11 mouse cellular contexts compared by ENCODE assay signal in genomic region chr6:135223786-135224416, GRCm38 (mm10). TPM values are rescaled to one million over a fixed set of nuclear protein-coding genes. Genes with fewer than 3 reads are reported as not detected.
A peak's percentile ranks its signal among the peaks of the same experiment; 100 is the strongest.
DNase-seq lines count a peak whose midpoint lies in the region; ATAC-seq and TF ChIP-seq lines count a peak whose summit lies in the region.
"Had no signal": no experiment of that assay in that cellular context is flagged by ENCODE, and none has a peak within 500 bp of the region (broad histone marks: within the 10 kb centered on the region; RNA-seq: fewer than 3 reads in every experiment).

No protein-coding gene starts in this region.

- 62% methylated on average over 6 of the region's 6 CpGs for WGBS in lung, embryonic 14.5 days
- WGBS in lung, adult 2 months: 64% methylated on average over 6 of the region's 6 CpGs
- WGBS in hindbrain, embryonic 12.5 days: 67% methylated on average over 6 of the region's 6 CpGs
- 52% methylated on average over 6 of the region's 6 CpGs for WGBS in neural tube, embryonic 13.5 days

- H3K4me1 ChIP-seq in lung, embryonic 14.5 days (ENCODE audit: insufficient read depth): no peaks in the 10 kb centered on the region
- H3K4me1 ChIP-seq in lung, adult 2 months (ENCODE audit: control insufficient read depth, insufficient read depth, low read length): no peaks in the 10 kb centered on the region
- H3K4me1 ChIP-seq in hindbrain, embryonic 12.5 days: peaks cover 21% of the 10 kb centered on the region
- H3K4me1 ChIP-seq in neural tube, embryonic 13.5 days (replicated peaks): peaks cover 14% of the 10 kb centered on the region

- H3K9me3 ChIP-seq in lung, embryonic 14.5 days (ENCODE audit: low read depth, low read length): no peaks in the 10 kb centered on the region
- H3K9me3 ChIP-seq in hindbrain, embryonic 12.5 days (replicated peaks): no peaks in the 10 kb centered on the region
- H3K9me3 ChIP-seq in neural tube, embryonic 13.5 days: no peaks in the 10 kb centered on the region
- H3K9me3 ChIP-seq: heart, embryonic 13.5 days had no signal

- peaks cover 21% of the 10 kb centered on the region for H3K36me3 ChIP-seq in lung, embryonic 14.5 days (ENCODE audit: insufficient read depth)
- H3K36me3 ChIP-seq in hindbrain, embryonic 12.5 days: peaks cover 23% of the 10 kb centered on the region; the same call in 1 of the 2 replicates
- H3K36me3 ChIP-seq in neural tube, embryonic 13.5 days: peaks cover 56% of the 10 kb centered on the region

- DNase-seq in embryo, embryonic 10.5 days (ENCODE audit: low spot score): peak; percentile 23
- DNase-seq in embryo, embryonic 9.5 days (ENCODE audit: extremely low spot score): no peak
- peak; percentile 37 for DNase-seq in lung, embryonic 14.5 days
- DNase-seq in lung, adult 2 months: no peak
- no peak for DNase-seq in cerebellum, adult 9-10 months
- no peak for DNase-seq in left cerebral cortex, adult 9 months (ENCODE audit: low spot score in 2 of 2)

- no peak overlapping the region for H3K9ac ChIP-seq in lung, embryonic 14.5 days
- H3K9ac ChIP-seq in hindbrain, embryonic 12.5 days: no peak overlapping the region
- no peak overlapping the region for H3K9ac ChIP-seq in neural tube, embryonic 13.5 days
- H3K9ac ChIP-seq: heart, embryonic 13.5 days; liver, embryonic 14.5 days had no signal

- ATAC-seq in lung, embryonic 14.5 days (ENCODE audit: insufficient read depth): 0 out of 2 replicates have a peak, but pooled peaks have one; percentile 26
- ATAC-seq in hindbrain, embryonic 12.5 days (ENCODE audit: low FRiP score): peak; percentile 65
- ATAC-seq in neural tube, embryonic 13.5 days (ENCODE audit: low read depth): peak; percentile 68; the same call in 1 of the 2 replicates
- ATAC-seq: Patski had no signal

- no peak overlapping the region for H3K4me3 ChIP-seq in lung, embryonic 14.5 days (ENCODE audit: low read depth, low read length)
- no peak overlapping the region for H3K4me3 ChIP-seq in lung, adult 2 months (replicated peaks; ENCODE audit: extremely low read depth, low read depth, low read length)
- no peak overlapping the region for H3K4me3 ChIP-seq in hindbrain, embryonic 12.5 days
- no peak overlapping the region for H3K4me3 ChIP-seq in neural tube, embryonic 13.5 days
- H3K4me3 ChIP-seq: heart, embryonic 13.5 days had no signal

- H3K27me3 ChIP-seq in lung, embryonic 14.5 days (ENCODE audit: insufficient read depth, low read length): no peaks in the 10 kb centered on the region
- no peaks in the 10 kb centered on the region for H3K27me3 ChIP-seq in hindbrain, embryonic 12.5 days
- no peaks in the 10 kb centered on the region for H3K27me3 ChIP-seq in neural tube, embryonic 13.5 days
- H3K27me3 ChIP-seq: Patski had no signal

- no peak overlapping the region; the same call in 1 of the 2 replicates for H3K27ac ChIP-seq in lung, embryonic 14.5 days (ENCODE audit: low read depth)
- H3K27ac ChIP-seq in hindbrain, embryonic 12.5 days: peak overlapping the region; percentile 62
- peak overlapping the region; percentile 42; the same call in 1 of the 2 replicates for H3K27ac ChIP-seq in neural tube, embryonic 13.5 days (replicated peaks)
- H3K27ac ChIP-seq: heart, embryonic 13.5 days; liver, embryonic 14.5 days had no signal

- no peak for TF ChIP-seq POLR2A in lung, adult 2 months (IDR thresholded peaks at IDR 0.05; ENCODE audit: borderline replicate concordance, extremely low read depth, low read depth, low read length)

- TF ChIP-seq CTCF in lung, embryonic 14.5 days (IDR thresholded peaks at IDR 0.05; ENCODE audit: low read depth): no peak
- no peak for TF ChIP-seq CTCF in lung, adult 2 months (IDR thresholded peaks at IDR 0.05; ENCODE audit: insufficient read depth, low read length)

- H3K4me2 ChIP-seq in lung, embryonic 14.5 days: no peak overlapping the region
- no peak overlapping the region for H3K4me2 ChIP-seq in hindbrain, embryonic 12.5 days (replicated peaks)
- H3K4me2 ChIP-seq in neural tube, embryonic 13.5 days: no peak overlapping the region
- H3K4me2 ChIP-seq: heart, embryonic 13.5 days had no signal

RNA-seq across cellular contexts. Expression of gene Hebp1, which starts 26.1 kb away (rescaled TPM):
- 2.5 and 2.7 TPM in 2 replicates for polyA plus RNA-seq in lung, embryonic 14.5 days (2014; fragmentation: Nextera tagmentation; extraction: Ambion mirVana)
- 15.4 and 33.8 TPM in 2 replicates for polyA plus RNA-seq in lung, adult 2 months (2012; rRNA removed)
- polyA plus RNA-seq in hindbrain, embryonic 12.5 days (2016; fragmentation: Nextera tagmentation; extraction: Ambion mirVana): 4.0 and 6.2 TPM in 2 replicates
- polyA plus RNA-seq in neural tube, embryonic 13.5 days (2015; fragmentation: Nextera tagmentation; extraction: Ambion mirVana): 5.2 and 6.3 TPM in 2 replicates

RNA-seq across cellular contexts. Expression of gene Fam234b, which starts 26.1 kb away (rescaled TPM):
- 22.4 and 25.2 TPM in 2 replicates for polyA plus RNA-seq in lung, embryonic 14.5 days (2014; fragmentation: Nextera tagmentation; extraction: Ambion mirVana)
- polyA plus RNA-seq in lung, adult 2 months (2012; rRNA removed): 6.3 and 9.2 TPM in 2 replicates
- polyA plus RNA-seq in hindbrain, embryonic 12.5 days (2016; fragmentation: Nextera tagmentation; extraction: Ambion mirVana): 47.6 and 51.1 TPM in 2 replicates
- polyA plus RNA-seq in neural tube, embryonic 13.5 days (2015; fragmentation: Nextera tagmentation; extraction: Ambion mirVana): 82.9 and 92.2 TPM in 2 replicates

RNA-seq across cellular contexts. Expression of gene Gsg1, which starts 30.2 kb away (rescaled TPM):
- polyA plus RNA-seq in lung, embryonic 14.5 days (2014; fragmentation: Nextera tagmentation; extraction: Ambion mirVana): 6.0 and 7.7 TPM in 2 replicates
- 1.4 TPM in 2 replicates for polyA plus RNA-seq in lung, adult 2 months (2012; rRNA removed)
- polyA plus RNA-seq in hindbrain, embryonic 12.5 days (2016; fragmentation: Nextera tagmentation; extraction: Ambion mirVana): 0.40 and 0.78 TPM in 2 replicates
- polyA plus RNA-seq in neural tube, embryonic 13.5 days (2015; fragmentation: Nextera tagmentation; extraction: Ambion mirVana): 0.33 and 0.61 TPM in 2 replicates

Comparison
In these comparisons a context has a peak if more than half of its experiments do, and no peak if none do; other contexts are left out.
1. DNase-seq: peak in embryo, embryonic 10.5 days (single experiment) and lung, embryonic 14.5 days (single experiment); none in embryo, embryonic 9.5 days (single experiment), lung, adult 2 months (single experiment), cerebellum, adult 9-10 months (single experiment) and left cerebral cortex, adult 9 months (0 of 2).
2. Peak in every context shown above with its lines, with median percentiles within 50 percentile points of each other: ATAC-seq.